Mouse (Mus musculus): ENCODE results near the gene Gm48552.

- TF ChIP-seq CTCF (IDR thresholded peaks at IDR 0.05; ENCODE audit: low read depth): no peak
- no peak for TF ChIP-seq EP300 (optimal IDR thresholded peaks at IDR 0.05)
Observed at GRCm38 (mm10) chr10:81402227-81402765, 13.5 kb downstream of the Gm48552 start.
